Mouse (Mus musculus) neural tube, embryonic 11.5 days (tissue): ENCODE results near the gene Ptch1. TPM values are rescaled to one million over a fixed set of nuclear protein-coding genes. Genes with fewer than 3 reads are reported as not detected.

Experiments
- ATAC-seq: fragments of 200-750 bp; cut with Nextera tagmentation; 2 replicates; pipeline ENCODE4 v1.8.0; 2017; ENCODE audit warnings: moderate number of reproducible peaks, mild to moderate bottlenecking, moderate TSS enrichment, moderate library complexity; ENCODE audit not compliant: insufficient read depth, low FRiP score, low TSS enrichment
- DNase-seq: peaks from one replicate; pipeline ENCODE4 v3.0.0-alpha.2; 2015; ENCODE audit warnings: low spot score
- H3K27ac ChIP-seq: fragments of 300-500 bp; sonication (generic); 2 replicates; pipeline ENCODE4 v1.5.1; 2014; ENCODE audit warnings: low read depth, mild to moderate bottlenecking, low read length
- H3K27me3 ChIP-seq: fragments of 300-500 bp; sonication (generic); 2 replicates; pipeline ENCODE4 v1.6.1; 2014; ENCODE audit warnings: mild to moderate bottlenecking, low read length, mixed read lengths; ENCODE audit not compliant: control insufficient read depth, insufficient read depth
- H3K36me3 ChIP-seq: fragments of 300-500 bp; sonication (generic); 2 replicates; pipeline ENCODE4 v1.6.1; 2014; ENCODE audit warnings: mild to moderate bottlenecking, low read length, moderate library complexity, mixed read lengths; ENCODE audit not compliant: control insufficient read depth, insufficient read depth
- H3K4me1 ChIP-seq: fragments of 300-500 bp; sonication (generic); 2 replicates; pipeline ENCODE4 v1.6.1; 2014; ENCODE audit warnings: low read length, mixed read lengths; ENCODE audit not compliant: control insufficient read depth, insufficient read depth
- H3K4me2 ChIP-seq: fragments of 300-500 bp; sonication (generic); 2 replicates; pipeline ENCODE4 v1.6.1; 2014; ENCODE audit warnings: low read depth, mild to moderate bottlenecking, moderate library complexity
- H3K4me3 ChIP-seq: fragments of 300-500 bp; sonication (generic); 2 replicates; pipeline ENCODE4 v1.5.1; 2014; ENCODE audit warnings: low read depth, low read length
- H3K9ac ChIP-seq: fragments of 300-500 bp; sonication (generic); 2 replicates; pipeline ENCODE4 v1.6.1; 2014; ENCODE audit warnings: mild to moderate bottlenecking, low read length
- H3K9me3 ChIP-seq: fragments of 300-500 bp; sonication (generic); 2 replicates; pipeline ENCODE4 v1.6.1; 2016; ENCODE audit warnings: low read length; ENCODE audit not compliant: control insufficient read depth
- WGBS: fragments of 180-500 bp; shearing (Covaris S2); extraction: QIAGEN DNeasy Blood & Tissue Kit; methylation state at CpG from one replicate; pipeline ENCODE4 v1.1.7; 2014; 5-methylcytosine and 5-hydroxymethylcytosine counted together
- polyA plus RNA-seq: library from polyadenylated mRNA; unstranded; fragments of >200 nt; fragmentation: Nextera tagmentation; extraction: Ambion mirVana; gene quantifications from 2 replicates; pipeline ENCODE4 v1.2.1, GENCODE M21; 2014

The Ptch1 gene
- 22.8 and 24.2 TPM in 2 replicates for polyA plus RNA-seq

DNA sequence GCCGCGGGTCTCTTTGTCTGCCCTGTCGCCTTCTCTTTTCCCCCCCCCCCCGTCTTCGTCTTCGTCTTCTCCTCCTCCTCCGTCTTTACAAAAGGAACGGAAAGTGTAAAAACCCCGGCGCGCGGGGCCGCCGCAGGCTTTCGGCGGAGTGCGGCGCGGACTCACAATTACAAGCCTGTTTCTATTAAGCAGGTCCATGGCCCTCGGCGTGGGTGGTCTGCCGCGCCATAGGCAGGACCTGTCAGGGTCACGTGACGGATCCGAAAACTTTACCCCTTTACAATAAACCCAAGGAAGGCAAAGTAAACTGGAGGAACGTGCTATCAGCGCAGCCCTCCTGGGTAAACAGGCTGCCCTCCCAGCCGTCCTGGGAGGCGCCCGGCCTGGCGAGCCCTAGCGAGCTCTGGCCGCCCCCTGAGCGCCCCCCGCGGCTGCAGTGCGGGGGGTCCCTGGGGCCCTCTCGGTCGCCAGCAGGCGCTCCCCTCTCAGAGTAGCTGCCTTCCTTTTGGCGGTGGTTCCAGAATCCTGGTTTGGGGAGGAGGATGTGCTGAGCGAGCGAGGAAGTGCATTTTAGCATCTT lies at the start of gene Ptch1:
Gene Ptch1 (minus strand): TSS at position 343 of the 580 bp plus-strand sequence.
- H3K9me3 ChIP-seq: no peaks in the 10 kb centered on the region
- DNase-seq: peak; percentile 85
- WGBS: 0% methylated on average over 43 of the region's 44 CpGs
- peaks cover 19% of the 10 kb centered on the region for H3K4me1 ChIP-seq
- peaks cover 16% of the 10 kb centered on the region for H3K27me3 ChIP-seq
- H3K27ac ChIP-seq: peak within 1 kb of the TSS; percentile 87
- H3K4me2 ChIP-seq: peak within 1 kb of the TSS; percentile 96
- H3K9ac ChIP-seq: peak within 1 kb of the TSS; percentile 80
- H3K4me3 ChIP-seq: peak within 1 kb of the TSS; percentile 72
- H3K36me3 ChIP-seq: no peaks in the 10 kb centered on the region
- ATAC-seq: peak; percentile 36

GRCm38 (mm10) chr13:63621301-63621700 lies 47.9 kb upstream of the Ptch1 start:
- Histone ChIP-seq H3K4me2 (no peak overlapping the region), H3K36me3 (no peaks in the 10 kb centered on the region), H3K4me1 (no peaks in the 10 kb centered on the region), H3K27ac (no peak overlapping the region), H3K27me3 (no peaks in the 10 kb centered on the region), H3K4me3 (no peak overlapping the region), H3K9ac (no peak overlapping the region), H3K9me3 (no peaks in the 10 kb centered on the region)
- DNase-seq (no peak), ATAC-seq (no peak)
- 69% methylated on average over 3 of the region's 3 CpGs for WGBS

GRCm38 (mm10) chr13:63613201-63613600 lies 39.8 kb upstream of the Ptch1 start:
- ATAC-seq: no peak
- Histone ChIP-seq H3K4me1 (no peaks in the 10 kb centered on the region), H3K4me3 (no peak overlapping the region), H3K9me3 (no peaks in the 10 kb centered on the region), H3K36me3 (no peaks in the 10 kb centered on the region), H3K4me2 (no peak overlapping the region), H3K27ac (no peak overlapping the region), H3K27me3 (no peaks in the 10 kb centered on the region), H3K9ac (no peak overlapping the region)
- WGBS: 60% methylated on average over 2 of the region's 2 CpGs
- DNase-seq: no peak

GRCm38 (mm10) chr13:63609734-63610133 lies 36.3 kb upstream of the Ptch1 start:
- no peaks in the 10 kb centered on the region for H3K27me3 ChIP-seq
- 22% methylated on average over 10 of the region's 10 CpGs for WGBS
- H3K27ac ChIP-seq: no peak overlapping the region
- H3K4me2 ChIP-seq: no peak overlapping the region
- no peaks in the 10 kb centered on the region for H3K36me3 ChIP-seq
- H3K4me1 ChIP-seq: no peaks in the 10 kb centered on the region
- H3K9ac ChIP-seq: no peak overlapping the region
- H3K9me3 ChIP-seq: no peaks in the 10 kb centered on the region
- ATAC-seq (no peak), DNase-seq (peak; percentile 19)
- H3K4me3 ChIP-seq: no peak overlapping the region

GRCm38 (mm10) chr13:63597593-63597992 lies 24.2 kb upstream of the Ptch1 start:
- no peak overlapping the region for H3K4me3 ChIP-seq
- no peaks in the 10 kb centered on the region for H3K36me3 ChIP-seq
- no peak overlapping the region for H3K9ac ChIP-seq
- ATAC-seq (no peak), DNase-seq (no peak)
- H3K27ac ChIP-seq: no peak overlapping the region
- WGBS: 83% methylated on average over 3 of the region's 3 CpGs
- no peak overlapping the region for H3K4me2 ChIP-seq
- H3K9me3 ChIP-seq: no peaks in the 10 kb centered on the region
- H3K27me3 ChIP-seq: no peaks in the 10 kb centered on the region
- no peaks in the 10 kb centered on the region for H3K4me1 ChIP-seq

- H3K9me3 ChIP-seq: no peaks in the 10 kb centered on the region
- DNase-seq (no peak), ATAC-seq (no peak)
- H3K27me3 ChIP-seq: no peaks in the 10 kb centered on the region
- no peak overlapping the region for H3K4me3 ChIP-seq
- whole genome bisulfite sequencing: 75% methylated on average over 7 of the region's 7 CpGs
- no peaks in the 10 kb centered on the region for H3K4me1 ChIP-seq
- no peak overlapping the region for H3K9ac ChIP-seq
- H3K4me2 ChIP-seq: no peak overlapping the region
- H3K36me3 ChIP-seq: no peaks in the 10 kb centered on the region
- H3K27ac ChIP-seq: no peak overlapping the region
Measured at GRCm38 (mm10) chr13:63595869-63596268, 22.5 kb upstream of the Ptch1 start.

DNA sequence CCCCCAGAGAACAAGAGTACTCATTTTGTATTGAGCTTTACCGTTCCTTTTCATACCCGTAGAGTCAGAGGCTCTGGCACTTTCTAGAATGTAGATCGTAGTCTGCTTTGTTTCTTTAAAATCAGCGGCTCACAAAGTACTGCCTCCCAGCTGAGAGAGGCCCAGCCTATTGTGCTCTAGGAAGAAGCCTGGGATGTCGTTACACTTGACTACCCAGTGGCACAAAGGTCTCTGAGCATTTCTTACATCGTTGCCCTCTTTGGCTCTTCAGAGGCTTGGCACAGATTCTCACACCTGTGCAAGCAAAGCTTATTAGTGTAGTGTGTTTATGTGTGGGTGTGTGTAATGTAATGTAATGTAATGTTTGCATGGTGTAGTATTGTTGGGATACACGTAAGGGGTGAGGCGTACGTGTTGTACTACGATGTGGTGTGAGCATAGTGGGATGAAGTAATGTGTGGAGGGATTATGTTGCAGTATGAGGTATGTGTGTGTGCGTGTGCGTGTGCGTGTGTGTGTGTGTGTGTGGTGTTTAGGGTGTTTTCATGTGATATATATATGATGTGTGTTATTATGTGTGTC lies 20.2 kb upstream of the Ptch1 start:
- WGBS: 67% methylated on average over 13 of the region's 13 CpGs
- no peak for DNase-seq

GRCm38 (mm10) chr13:63592755-63593154 lies 19.4 kb upstream of the Ptch1 start:
- Histone ChIP-seq H3K36me3 (no peaks in the 10 kb centered on the region), H3K4me1 (no peaks in the 10 kb centered on the region), H3K9me3 (no peaks in the 10 kb centered on the region), H3K4me3 (no peak overlapping the region), H3K9ac (no peak overlapping the region), H3K27ac (no peak overlapping the region), H3K27me3 (no peaks in the 10 kb centered on the region), H3K4me2 (no peak overlapping the region)
- 88% methylated on average over 5 of the region's 5 CpGs for WGBS
- ATAC-seq (no peak), DNase-seq (no peak)

More for the DNA sequence above, 20.2 kb upstream of the Ptch1 start:
- H3K27me3 ChIP-seq: no peaks in the 10 kb centered on the region
- H3K9me3 ChIP-seq: no peaks in the 10 kb centered on the region
- no peak overlapping the region for H3K4me2 ChIP-seq
- H3K9ac ChIP-seq: no peak overlapping the region
- H3K4me1 ChIP-seq: no peaks in the 10 kb centered on the region
- H3K4me3 ChIP-seq: no peak overlapping the region
- no peak for ATAC-seq
- H3K36me3 ChIP-seq: no peaks in the 10 kb centered on the region
- H3K27ac ChIP-seq: no peak overlapping the region

- Histone ChIP-seq H3K4me1 (peaks cover 9% of the 10 kb centered on the region), H3K9me3 (no peaks in the 10 kb centered on the region), H3K27me3 (peaks cover 16% of the 10 kb centered on the region), H3K36me3 (no peaks in the 10 kb centered on the region), H3K4me2 (no peak overlapping the region), H3K27ac (no peak overlapping the region), H3K4me3 (no peak overlapping the region), H3K9ac (no peak overlapping the region)
- ATAC-seq (no peak), DNase-seq (no peak)
- 61% methylated on average over 4 of the region's 4 CpGs for WGBS
Measured at GRCm38 (mm10) chr13:63574601-63575000, 1.2 kb upstream of the Ptch1 start.
